Mouse (Mus musculus) CH12.LX (cell line): Measurements from ENCODE around the gene Gm15217. TPM values are rescaled to one million over a fixed set of nuclear protein-coding genes. Genes with fewer than 3 reads are reported as not detected.

Source experiments
- DNase-seq: peaks from one replicate; pipeline ENCODE4 v3.0.0-alpha.2; 2013; ENCODE audit errors: extremely low read depth
- H3K27ac ChIP-seq: 2 replicates; pipeline ENCODE4 v1.5.1; 2012; ENCODE audit warnings: low read depth, mild to moderate bottlenecking, control low read depth, moderate library complexity; ENCODE audit not compliant: insufficient read depth
- H3K27me3 ChIP-seq: replicated peaks from 2 replicates; pipeline ENCODE3; 2012; ENCODE audit warnings: inconsistent platforms
- H3K36me3 ChIP-seq, 2 experiments: replicated peaks in 1 of 2; 2 replicates each; pipeline versions ENCODE3 to v1.6.1; 2012; ENCODE audit warnings: inconsistent platforms in 1 of 2, low read length in 1 of 2, mild to moderate bottlenecking in 1 of 2, mixed read lengths in 1 of 2, moderate library complexity in 1 of 2; ENCODE audit not compliant: control insufficient read depth in 1 of 2, insufficient read depth in 1 of 2
- H3K4me1 ChIP-seq, 2 experiments: 2 replicates each; pipeline ENCODE4 v1.6.1; 2012; ENCODE audit warnings: inconsistent platforms in 1 of 2, moderate library complexity in 1 of 2; ENCODE audit not compliant: insufficient read depth in 2 of 2, control insufficient read depth in 1 of 2
- H3K4me2 ChIP-seq: 2 replicates; pipeline ENCODE4 v1.6.1; 2012; ENCODE audit warnings: low read depth, mild to moderate bottlenecking, control low read depth; ENCODE audit not compliant: poor library complexity, insufficient read depth, severe bottlenecking
- H3K4me3 ChIP-seq, 3 experiments: fragments of 150-350 bp in 1 of 3; sonication (generic) in 1 of 3; replicated peaks in 1 of 3; 2 replicates each; pipeline versions ENCODE3 to v1.5.1; 2011 to 2012; ENCODE audit warnings: low read depth in 2 of 3, low read length in 2 of 3, mild to moderate bottlenecking in 2 of 3, moderate library complexity in 2 of 3, control low read depth in 1 of 3, improper control_type of control experiment in 1 of 3, inconsistent platforms in 1 of 3, mixed read lengths in 1 of 3; ENCODE audit not compliant: poor library complexity in 1 of 3
- H3K79me2 ChIP-seq: replicated peaks from 2 replicates; pipeline ENCODE4 v1.6.1; 2012; ENCODE audit warnings: mild to moderate bottlenecking, moderate library complexity; ENCODE audit not compliant: control insufficient read depth, poor library complexity, insufficient read depth, severe bottlenecking; ENCODE audit errors: extremely low read depth
- H3K9ac ChIP-seq: 2 replicates; pipeline ENCODE4 v1.6.1; 2012; ENCODE audit warnings: low read depth, mild to moderate bottlenecking, control low read depth, moderate library complexity; ENCODE audit not compliant: insufficient read depth
- H3K9me3 ChIP-seq: replicated peaks from 2 replicates; pipeline ENCODE3; 2012; ENCODE audit warnings: low read length, inconsistent platforms, mixed read lengths
- BHLHE40 ChIP-seq: IDR thresholded peaks from 2 replicates; pipeline ENCODE4 v1.6.1; 2011; ENCODE audit warnings: mild to moderate bottlenecking, low read depth, low read length, improper control_type of control experiment
- CHD1 ChIP-seq: IDR thresholded peaks from 2 replicates; pipeline ENCODE4 v1.6.1; 2012; ENCODE audit warnings: low read depth, low read length, improper control_type of control experiment, inconsistent platforms
- CHD2 ChIP-seq: IDR thresholded peaks from 2 replicates; pipeline ENCODE4 v1.6.1; 2011; ENCODE audit warnings: low read length, improper control_type of control experiment
- CTCF ChIP-seq, 2 experiments: IDR thresholded peaks in 1 of 2; conservative IDR thresholded peaks in 1 of 2; 2 replicates each; pipeline ENCODE4 v1.5.1; 2011 to 2012; ENCODE audit warnings: low read depth in 2 of 2, low read length in 2 of 2, improper control_type of control experiment in 1 of 2, inconsistent platforms in 1 of 2, mild to moderate bottlenecking in 1 of 2, moderate library complexity in 1 of 2
- ELF1 ChIP-seq: IDR thresholded peaks from 2 replicates; pipeline ENCODE4 v1.6.1; 2014; ENCODE audit warnings: low read depth, mild to moderate bottlenecking, inconsistent platforms, low read length, improper control_type of control experiment
- EP300 ChIP-seq: IDR thresholded peaks from 2 replicates; pipeline ENCODE4 v1.6.1; 2011; ENCODE audit warnings: low read length, improper control_type of control experiment
- ETS1 ChIP-seq: conservative IDR thresholded peaks from 2 replicates; pipeline ENCODE4 v1.6.1; 2012; ENCODE audit warnings: low read depth, mild to moderate bottlenecking, inconsistent platforms, low read length, improper control_type of control experiment, moderate library complexity
- MAFK ChIP-seq: IDR thresholded peaks from 2 replicates; pipeline ENCODE4 v1.6.1; 2011; ENCODE audit warnings: low read length, improper control_type of control experiment; ENCODE audit not compliant: insufficient replicate concordance
- MXI1 ChIP-seq: IDR thresholded peaks from 2 replicates; pipeline ENCODE4 v1.6.1; 2011; ENCODE audit warnings: mild to moderate bottlenecking, low read depth, low read length, improper control_type of control experiment
- NELFE ChIP-seq: IDR thresholded peaks from 2 replicates; pipeline ENCODE4 v1.6.1; 2011; ENCODE audit warnings: low read depth, low read length, improper control_type of control experiment
- POLR2A ChIP-seq: IDR thresholded peaks from 2 replicates; pipeline ENCODE4 v1.6.1; 2011; ENCODE audit warnings: low read depth, mild to moderate bottlenecking, improper control_type of control experiment, low read length
- SIN3A ChIP-seq: IDR thresholded peaks from 2 replicates; pipeline ENCODE4 v1.6.1; 2012; ENCODE audit warnings: low read length, improper control_type of control experiment, inconsistent platforms
- TCF12 ChIP-seq: IDR thresholded peaks from 2 replicates; pipeline ENCODE4 v1.6.1; 2014; ENCODE audit warnings: low read depth, mild to moderate bottlenecking, inconsistent platforms, low read length, improper control_type of control experiment
- ZKSCAN1 ChIP-seq: IDR thresholded peaks from 2 replicates; pipeline ENCODE4 v1.6.1; 2012; ENCODE audit warnings: low read depth, inconsistent platforms, low read length, improper control_type of control experiment, borderline replicate concordance
- ZMIZ1 ChIP-seq: IDR thresholded peaks from 2 replicates; pipeline ENCODE4 v1.6.1; 2012; ENCODE audit warnings: low read depth, mild to moderate bottlenecking, inconsistent platforms, low read length, improper control_type of control experiment
- dilution Hi-C: fragments of 300-500 bp; cut with MboI; formaldehyde crosslinking; loops from 2 replicates; pipeline ENCODE4 v1.14.3; 2020; ENCODE audit warnings: low sequenced_read_pairs; ENCODE audit not compliant: extremely low pct_unique_long_range_greater_than_20kb, extremely low pct_ligation_motif_present
- in situ Hi-C: fragments of 300-500 bp; cut with MboI; formaldehyde crosslinking; loops from 3 replicates; pipeline ENCODE4 v1.14.3; 2019; ENCODE audit warnings: low sequenced_read_pairs, low pct_ligation_motif_present, low pct_unique_long_range_greater_than_20kb, mixed read lengths
- polyA plus RNA-seq: library from polyadenylated mRNA; unstranded; fragments of >175 nt; gene quantifications from 2 replicates; pipeline ENCODE4 v1.2.1, GENCODE M21; 2012; ENCODE audit warnings: low read depth; ENCODE audit not compliant: insufficient read length
- total RNA-seq, 2 experiments: library from RNA; depleted of rRNA; stranded (reverse); fragments of 300-350 nt in 1 of 2; fragments of >200 nt in 1 of 2; gene quantifications; 2 replicates each; pipeline ENCODE4 v1.2.3; 2012 to 2014

Gene Gm15217
- total and polyA plus RNA-seq, 3 experiments = not detected

DNA sequence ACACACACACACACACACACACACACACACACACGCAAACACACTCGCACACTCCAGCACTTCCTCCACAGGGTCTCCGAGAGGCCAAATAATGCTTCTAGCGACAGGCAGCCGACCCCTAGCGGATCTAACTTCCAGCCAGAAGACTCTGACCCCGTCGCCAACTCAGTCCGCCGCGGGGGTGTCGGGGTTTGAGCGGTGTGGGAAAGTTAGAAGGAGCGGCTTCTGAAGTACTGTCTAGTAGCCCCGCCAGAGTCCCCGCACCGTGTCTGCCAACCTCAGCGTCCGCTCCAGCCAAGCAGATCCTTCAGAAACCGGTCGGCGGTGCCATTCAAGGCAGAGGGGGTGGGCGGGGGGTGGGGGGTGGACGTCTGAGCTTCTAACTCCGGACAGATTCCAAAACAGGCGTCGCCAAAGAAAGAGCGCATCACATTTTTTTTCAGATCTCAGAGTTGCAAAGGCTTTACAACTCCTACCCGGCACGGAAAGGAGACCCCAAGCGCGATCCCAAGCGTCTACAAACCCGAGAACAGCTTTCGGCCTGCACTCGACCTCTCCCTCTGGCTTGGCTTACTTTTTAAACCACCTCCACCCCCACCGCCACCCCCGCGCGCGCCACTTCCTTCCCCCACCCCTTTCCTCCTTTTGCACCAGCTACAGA, 8.7 kb downstream of the Gm15217 start:
- H3K27ac ChIP-seq = no peak overlapping the region
- in situ Hi-C loops = no loop called here
- H3K36me3 ChIP-seq = no peaks in the 10 kb centered on the region
- H3K79me2 ChIP-seq = no peaks in the 10 kb centered on the region
- no peak overlapping the region for H3K9ac ChIP-seq
- peaks cover 19% of the 10 kb centered on the region for H3K9me3 ChIP-seq
- H3K4me1 ChIP-seq = no peaks in the 10 kb centered on the region
- no peak overlapping the region for H3K4me2 ChIP-seq
- no peak for TF ChIP-seq TCF12
- no peak for TF ChIP-seq POLR2A
- TF ChIP-seq ZKSCAN1 = no peak
- TF ChIP-seq BHLHE40 = no peak
- no peak for TF ChIP-seq CHD2
- TF ChIP-seq, all 38 proteins: peak for 0
- Histone ChIP-seq H3K27me3 (no peaks in the 10 kb centered on the region), H3K4me3 (no peak overlapping the region)
- DNase-seq = no peak
- dilution Hi-C loops = no loop called here

DNA sequence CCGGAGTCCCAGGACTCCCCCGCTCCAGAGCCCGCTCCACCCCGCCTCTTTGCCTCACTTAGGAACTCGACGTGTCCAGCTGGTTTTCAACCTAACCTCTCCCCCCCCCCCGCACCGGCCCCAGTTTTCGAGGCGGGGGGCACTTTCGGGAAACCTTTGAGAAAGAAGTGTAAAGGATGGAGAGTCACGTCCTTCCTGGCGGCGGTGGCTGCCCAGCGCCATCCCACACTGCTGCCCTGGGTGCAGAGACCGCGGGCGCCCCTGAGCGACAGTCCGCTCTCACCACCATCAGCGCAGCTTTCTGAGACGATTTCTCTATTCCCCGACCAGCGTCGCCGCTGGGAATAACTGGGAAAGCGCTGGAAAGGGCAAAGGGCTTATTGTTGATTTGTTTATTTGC, 9.4 kb downstream of the Gm15217 start:
- Histone ChIP-seq H3K9me3 (peaks cover 19% of the 10 kb centered on the region), H3K27ac (no peak overlapping the region), H3K79me2 (no peaks in the 10 kb centered on the region), H3K4me3 (no peak overlapping the region), H3K9ac (no peak overlapping the region), H3K36me3 (no peaks in the 10 kb centered on the region), H3K27me3 (no peaks in the 10 kb centered on the region), H3K4me2 (no peak overlapping the region), H3K4me1 (no peaks in the 10 kb centered on the region)
- in situ Hi-C loops = no loop called here
- no peak for DNase-seq
- no peak for TF ChIP-seq MAFK
- no peak for TF ChIP-seq MXI1
- no peak for TF ChIP-seq SIN3A
- TF ChIP-seq ELF1 = no peak
- no peak for TF ChIP-seq EP300
- no peak for TF ChIP-seq CHD2
- TF ChIP-seq ZMIZ1 = no peak
- TF ChIP-seq NELFE = no peak
- no peak for TF ChIP-seq CHD1
- no peak for TF ChIP-seq ETS1
- TF ChIP-seq CTCF (conservative IDR thresholded peaks at IDR 0.05 in 1 of 2, IDR thresholded peaks at IDR 0.05 in 1 of 2; ENCODE audit: low read depth in 2 of 2, low read length in 2 of 2) = no peak
- TF ChIP-seq TCF12 = no peak
- dilution Hi-C loops = no loop called here
